Mouse (Mus musculus) c-Kit-negative CD71-positive TER-119-positive erythroid progenitor cells, embryonic 14.5 days (primary cell): ENCODE results near the gene Hexim1.

Experiments used
- DNase-seq: peaks from one replicate; pipeline ENCODE4 v3.0.0-alpha.2; 2013; ENCODE audit warnings: low read depth, low spot score

Hexim1 gene

DNA sequence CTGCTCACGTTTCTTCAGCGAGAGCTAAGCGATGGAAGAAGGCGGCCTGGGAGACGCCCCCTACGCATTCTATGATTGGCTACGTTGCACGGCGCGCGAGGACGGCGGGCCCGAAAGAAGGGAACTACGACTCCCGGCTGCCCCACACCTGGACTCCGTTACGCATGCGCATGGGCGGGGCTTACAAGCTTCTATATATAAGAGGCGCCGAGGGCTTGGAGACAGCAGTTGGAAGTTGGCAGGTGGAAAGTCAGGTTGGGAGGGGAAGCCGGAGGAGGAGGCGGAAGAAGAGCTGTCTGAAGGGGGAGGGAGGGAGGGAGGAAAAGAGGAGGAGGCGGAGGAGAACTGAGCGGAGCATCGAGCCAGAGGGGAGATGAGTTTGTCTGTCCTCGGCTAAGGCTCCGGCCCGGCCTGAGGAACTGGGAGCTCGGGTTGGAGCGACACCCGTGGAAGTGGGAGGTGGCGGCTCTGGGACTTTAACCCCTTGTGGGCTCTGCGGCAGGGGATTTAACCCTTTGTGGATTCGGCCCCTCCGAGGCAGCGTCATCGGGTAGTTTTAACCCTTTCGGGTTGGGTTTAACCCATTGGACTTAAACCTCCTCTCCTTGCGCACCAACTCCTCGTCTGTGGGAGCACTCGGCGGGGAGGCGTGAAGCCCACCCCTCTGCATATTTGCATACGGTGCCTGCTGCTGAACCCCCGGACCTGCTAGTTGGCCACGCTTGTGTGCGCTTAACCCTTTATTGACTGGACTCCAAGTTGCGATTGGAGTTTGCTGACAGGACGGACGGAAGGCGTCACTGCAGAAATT lies at the start of gene Hexim1:
Gene Hexim1 (plus strand): TSS at position 224 of the 811 bp plus-strand sequence.
- peak; percentile 100 for DNase-seq

DNA sequence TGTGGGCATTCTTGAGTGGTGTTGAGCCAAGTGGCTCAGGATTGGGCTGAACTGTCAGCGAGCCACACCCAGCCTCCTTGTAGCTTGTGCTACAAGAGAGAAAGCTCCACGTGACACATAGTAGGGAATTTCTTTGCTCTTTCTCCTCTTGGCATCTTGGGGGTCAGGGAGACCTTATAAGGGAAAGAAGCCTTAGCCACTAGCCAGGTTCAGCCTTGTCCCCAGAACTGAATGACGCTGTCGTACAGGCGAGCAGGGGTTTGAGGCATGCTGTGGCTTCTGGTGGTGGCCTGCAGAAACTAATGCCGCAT lies 49.0 kb upstream of the Hexim1 start:
- DNase-seq: no peak

DNA sequence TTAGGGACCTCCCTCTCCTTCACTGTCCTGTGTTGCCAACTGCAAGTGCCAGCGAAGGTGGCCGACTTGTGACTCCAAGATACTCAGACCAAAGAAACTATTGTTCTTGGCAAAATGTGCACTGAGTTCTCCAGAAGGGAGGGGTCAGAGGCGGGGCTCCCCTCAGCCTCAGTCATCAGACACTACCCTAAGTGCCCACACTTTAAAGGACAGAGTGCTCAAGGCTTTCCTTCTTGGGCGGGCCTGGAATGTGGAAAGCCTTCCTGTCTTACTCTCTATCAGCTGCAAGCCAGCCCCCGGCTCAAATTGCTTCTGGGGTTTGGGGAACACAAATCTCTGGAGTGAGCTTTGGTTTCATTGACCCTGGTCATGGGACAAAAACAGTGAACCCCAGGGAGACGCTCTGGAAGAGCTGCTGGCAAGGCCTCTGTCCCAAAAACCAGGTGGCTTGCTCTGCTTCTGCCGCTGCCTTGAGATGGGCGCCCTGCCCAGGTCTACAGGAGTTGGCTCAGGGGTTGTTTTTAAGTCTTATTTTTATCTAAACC lies 48.5 kb upstream of the Hexim1 start:
- DNase-seq: no peak

DNA sequence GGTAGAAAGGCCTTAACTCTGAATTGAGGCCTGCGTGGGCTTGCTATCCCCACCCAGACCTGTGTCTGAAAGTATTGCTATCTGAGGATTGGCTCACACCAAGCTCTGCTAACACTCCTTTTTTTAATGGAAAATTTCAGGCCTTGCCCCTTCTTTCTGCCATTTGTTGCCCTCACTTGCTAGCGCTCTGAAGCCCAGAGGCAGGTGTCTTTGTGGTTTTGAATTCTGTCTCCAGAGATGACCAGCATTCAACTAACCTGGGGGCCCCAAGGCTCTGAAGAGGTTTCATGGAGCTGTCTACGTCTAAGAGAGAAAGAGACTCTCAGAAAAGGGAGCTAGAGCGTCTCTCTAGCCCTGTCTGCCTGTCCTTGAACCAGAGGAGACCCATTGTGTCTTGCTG lies 47.8 kb upstream of the Hexim1 start:
- DNase-seq: no peak

DNA sequence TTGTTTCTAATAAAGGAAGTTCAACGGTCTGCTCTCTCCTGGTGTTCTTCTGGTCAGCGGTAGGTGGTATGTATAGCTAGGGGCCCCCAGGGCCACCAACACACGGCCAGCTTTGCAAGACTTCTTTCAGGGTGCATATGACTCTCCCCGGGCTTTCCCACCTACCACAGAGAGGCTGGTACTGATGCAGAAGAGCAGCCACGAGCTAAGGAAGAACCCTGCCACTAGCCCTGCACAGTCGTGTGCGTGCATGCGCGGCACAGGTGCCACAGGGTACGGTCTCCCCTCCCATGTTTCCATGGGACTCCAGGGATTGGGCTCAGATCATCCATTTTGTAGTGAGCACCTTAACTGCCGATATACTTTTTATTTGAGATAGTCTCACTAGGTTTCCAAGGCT lies 47.1 kb upstream of the Hexim1 start:
- DNase-seq: no peak

DNA sequence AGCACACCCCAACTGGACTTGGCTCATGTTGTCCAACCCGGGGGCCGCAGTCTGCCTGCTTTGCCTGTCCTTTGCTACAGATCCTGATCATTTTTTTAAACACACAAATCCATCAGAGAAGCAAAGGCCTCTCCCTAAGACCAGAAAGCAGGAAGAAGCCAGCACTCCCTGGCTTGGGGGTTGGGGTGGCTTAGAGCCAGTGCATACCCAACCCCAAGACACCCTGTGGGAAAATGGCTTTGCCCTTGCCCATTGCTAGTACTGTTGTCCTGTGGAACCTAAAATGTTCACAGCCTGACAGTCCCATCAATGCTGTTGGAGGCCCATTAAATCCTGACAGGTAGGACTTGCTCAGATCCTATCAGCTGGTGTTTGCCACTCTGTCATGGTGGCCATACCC lies 46.3 kb upstream of the Hexim1 start:
- DNase-seq: no peak

DNA sequence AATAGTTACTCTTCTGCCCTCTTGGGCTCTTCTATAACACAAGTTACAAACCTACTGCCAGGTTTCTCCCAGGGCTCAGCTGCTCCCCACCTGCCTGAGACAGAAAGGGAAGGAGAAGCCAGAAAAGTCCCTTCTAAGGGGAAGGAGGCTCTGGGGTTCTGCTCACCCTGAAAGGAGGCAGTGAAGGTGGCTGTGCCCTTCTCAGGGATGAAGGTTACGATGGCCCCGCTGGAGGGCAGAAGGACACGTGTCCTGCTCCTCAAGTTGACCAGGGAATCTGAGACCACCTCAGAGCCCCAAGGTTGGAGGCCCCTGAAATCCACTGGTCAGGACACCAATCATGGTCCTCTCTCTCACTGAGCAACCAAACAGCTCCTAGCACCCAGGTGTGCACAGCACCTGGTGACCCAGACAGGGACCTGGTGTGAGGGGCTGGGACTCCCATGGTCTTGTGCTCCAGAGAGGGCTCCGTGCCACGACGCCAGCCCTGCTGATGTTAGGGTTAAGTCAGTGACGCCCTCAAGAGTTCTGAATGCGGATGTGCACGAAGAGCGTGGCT lies 45.6 kb upstream of the Hexim1 start:
- DNase-seq: no peak

DNA sequence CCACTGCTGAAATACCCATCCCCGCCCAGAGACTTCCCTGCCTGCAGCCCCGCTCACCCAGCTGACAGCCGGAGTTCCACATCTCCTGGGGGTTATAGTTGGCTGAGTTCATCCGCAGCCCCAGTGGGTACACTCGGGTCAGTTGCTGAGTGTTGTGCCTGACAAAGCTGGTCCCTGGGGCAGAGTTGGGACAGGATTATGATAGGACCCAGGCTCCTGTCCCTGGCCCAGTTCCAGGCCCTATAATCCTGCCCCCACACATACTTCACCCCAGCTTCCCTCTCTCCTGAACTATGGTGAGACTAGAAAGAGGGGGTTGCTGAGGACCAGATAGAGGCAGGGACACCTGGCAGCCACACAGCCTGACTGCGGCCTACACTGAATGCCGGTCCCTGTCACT lies 42.4 kb upstream of the Hexim1 start:
- no peak for DNase-seq

DNA sequence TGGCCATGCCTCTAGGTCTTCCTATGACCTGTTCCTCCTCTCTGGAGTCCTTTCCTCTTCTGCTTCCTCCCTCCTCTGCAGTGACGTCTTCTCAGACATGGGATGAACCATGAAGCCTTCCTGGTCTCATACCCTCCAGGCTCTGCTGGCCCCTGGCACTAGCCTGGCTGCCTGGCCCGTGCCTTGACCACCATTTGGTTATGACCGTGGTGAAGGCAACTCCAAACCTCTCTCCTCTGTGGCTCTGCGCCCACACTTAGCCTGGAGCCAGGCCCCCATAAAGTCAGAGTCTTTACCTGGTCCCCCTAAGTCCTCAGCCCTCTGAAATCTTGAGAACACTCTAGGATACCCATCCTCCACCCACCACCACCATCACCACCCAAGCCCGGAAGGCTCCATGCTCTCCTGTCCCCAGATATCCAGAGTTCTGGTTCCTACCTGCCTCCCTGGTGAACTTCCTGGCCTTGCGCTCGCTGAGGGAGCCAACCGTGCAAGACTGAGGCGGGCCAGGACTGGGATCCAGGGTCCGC lies 41.8 kb upstream of the Hexim1 start:
- no peak for DNase-seq

DNA sequence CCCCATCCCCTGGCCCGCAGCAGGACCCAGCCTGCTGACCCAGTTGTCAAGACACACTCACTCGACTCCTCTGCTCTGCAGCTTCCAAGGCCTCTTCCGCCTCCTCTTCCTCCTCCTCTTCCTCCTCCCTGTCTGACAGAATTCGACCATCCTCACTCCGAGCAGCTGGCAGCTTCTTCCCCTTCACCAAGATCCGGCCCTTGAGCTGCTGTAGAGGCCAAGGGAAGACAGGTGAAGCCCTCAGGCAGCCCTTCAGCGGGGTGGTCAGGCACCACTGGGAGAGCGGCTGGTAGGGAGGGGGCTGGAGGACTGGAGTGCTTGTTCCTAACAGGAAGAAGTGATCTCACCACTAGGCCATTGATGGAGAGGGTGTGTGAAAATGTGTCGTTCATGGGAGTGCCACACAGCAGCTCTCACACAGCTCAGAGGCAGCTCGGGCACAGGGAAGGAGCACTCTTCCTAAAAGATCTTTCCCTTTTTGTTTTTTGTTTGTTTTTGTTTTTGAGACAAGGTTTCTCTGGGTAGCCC lies 41.2 kb upstream of the Hexim1 start:
- DNase-seq: no peak

DNA sequence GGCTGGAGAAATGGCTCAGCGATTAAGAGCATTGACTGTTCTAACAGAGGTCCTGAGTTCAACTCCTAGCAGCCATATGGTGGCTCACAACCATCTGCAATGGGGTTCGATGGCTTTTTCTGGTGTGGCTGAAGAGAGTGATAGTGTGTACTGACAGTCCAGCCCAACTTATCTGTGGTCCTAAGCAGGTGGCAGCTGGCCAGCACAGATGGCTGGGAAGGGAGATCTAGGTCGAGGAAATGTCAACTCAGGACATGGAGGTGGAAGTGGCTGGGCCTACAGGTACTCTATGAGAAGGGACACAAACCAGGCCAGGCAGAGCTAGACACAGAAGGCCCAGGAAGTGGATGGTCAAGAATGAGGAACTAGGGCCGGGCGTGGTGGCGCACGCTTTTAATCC lies 40.0 kb upstream of the Hexim1 start:
- DNase-seq: no peak

DNA sequence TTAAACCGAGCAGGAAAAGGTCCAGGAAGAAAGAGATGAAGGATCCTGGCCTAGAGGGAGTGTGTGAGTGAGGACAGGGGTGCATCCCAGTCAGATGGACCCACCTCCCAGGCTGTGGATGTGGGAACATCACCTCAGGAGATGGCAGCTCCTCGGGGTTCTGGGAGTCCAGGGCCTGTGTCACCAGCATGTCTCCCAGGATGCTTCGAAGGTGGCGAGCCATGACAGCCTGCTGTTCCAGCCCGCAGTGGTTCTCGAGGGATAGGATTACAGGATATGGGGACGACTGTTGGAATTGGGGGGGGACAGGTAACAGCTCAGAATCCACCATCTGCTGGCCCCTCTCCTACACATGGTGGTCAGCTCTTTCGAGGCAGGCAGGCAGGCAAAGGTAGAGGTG lies 39.5 kb upstream of the Hexim1 start:
- no peak for DNase-seq

DNA sequence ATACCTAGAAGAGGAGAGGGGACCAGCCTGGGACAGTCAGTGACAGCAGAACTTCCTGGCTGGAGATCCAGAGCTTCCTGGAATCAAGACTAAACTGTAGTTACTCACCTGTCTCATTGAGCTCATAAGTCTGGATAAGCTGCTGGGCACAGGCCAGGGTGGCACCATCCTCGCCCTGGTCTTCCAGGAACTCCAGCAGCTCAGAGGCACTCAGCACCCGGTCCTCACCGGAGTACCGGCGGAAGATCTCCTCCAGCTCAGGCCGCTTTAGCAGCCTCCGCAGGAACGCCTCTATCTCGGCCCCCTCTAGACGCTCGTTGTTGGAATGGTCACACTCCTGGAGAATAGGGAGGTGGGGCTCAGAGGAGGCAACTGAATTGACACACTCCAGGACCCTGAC lies 37.9 kb upstream of the Hexim1 start:
- DNase-seq: no peak

DNA sequence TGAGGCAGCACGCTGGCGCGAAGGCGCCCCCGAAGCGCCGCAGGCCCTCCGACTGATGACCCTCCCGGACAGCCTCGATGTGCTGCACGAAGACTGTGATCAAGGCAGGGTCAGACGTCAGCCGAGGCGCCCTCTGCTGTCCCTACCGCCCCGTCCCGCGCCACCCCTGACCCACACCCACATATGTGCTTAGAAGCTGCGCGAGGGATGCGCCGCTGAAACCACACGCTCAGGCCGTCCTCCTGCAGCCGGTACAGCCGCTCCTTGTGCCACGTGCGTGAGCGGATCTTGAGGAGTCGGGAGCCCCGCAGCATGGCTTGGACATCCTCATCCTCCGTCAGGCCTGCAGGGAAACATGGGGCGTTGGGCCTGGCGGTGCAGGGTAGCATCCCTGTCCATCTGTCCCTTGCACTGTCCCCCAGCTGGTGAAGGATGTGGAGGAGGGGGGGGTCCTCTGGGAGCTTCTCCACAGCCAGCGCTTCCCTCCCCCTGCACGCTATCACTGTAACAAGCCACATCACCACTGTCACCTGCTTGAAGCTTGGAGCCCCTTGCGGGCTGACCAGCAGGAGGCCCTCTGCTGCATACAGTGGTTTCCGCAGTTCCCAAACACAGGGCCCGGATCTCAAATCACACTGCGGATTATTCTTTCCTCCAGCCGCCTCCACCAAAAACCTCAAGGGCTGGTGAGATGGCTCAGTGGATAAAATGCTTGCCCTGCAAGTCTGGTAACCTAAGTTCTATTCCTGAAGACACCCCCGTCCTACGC lies 35.5 kb upstream of the Hexim1 start:
- no peak for DNase-seq

DNA sequence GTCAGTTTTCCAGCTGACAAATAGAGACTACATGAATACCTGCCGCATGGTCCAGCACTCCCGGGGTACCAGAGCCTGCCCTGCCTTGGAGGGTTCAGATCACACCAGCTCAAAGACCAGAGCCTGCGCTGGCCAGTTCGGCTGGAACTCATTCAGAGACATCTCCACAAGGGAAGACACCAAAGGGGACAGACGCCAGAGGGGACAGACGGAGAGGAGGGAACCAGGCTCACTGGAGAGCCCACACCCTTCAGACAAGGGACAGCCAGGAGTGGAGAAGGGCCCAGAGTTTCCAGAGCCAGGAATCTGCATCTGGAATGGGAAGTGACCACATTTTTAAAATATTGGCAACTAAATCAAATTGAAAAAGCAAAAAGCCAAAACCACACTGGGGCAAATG lies 34.4 kb upstream of the Hexim1 start:
- no peak for DNase-seq

DNA sequence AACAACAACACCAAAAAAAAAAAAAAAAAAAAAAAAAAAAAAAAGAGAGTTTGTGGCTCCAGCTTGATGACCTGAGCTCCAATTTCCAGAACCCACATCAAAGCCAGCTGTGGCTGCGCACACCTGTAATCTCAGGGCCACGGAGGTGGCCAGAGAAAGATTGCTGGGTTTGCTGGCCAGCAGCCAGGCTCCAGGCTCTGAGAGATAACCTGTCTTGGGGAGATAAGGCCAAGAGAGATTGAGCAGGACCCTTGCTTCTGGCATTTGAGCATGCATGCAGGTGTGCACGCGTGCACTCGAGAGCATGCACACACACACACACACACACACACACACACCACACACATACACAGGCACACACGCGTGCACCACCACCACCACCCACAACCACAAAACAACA lies 22.7 kb upstream of the Hexim1 start:
- DNase-seq: no peak

DNA sequence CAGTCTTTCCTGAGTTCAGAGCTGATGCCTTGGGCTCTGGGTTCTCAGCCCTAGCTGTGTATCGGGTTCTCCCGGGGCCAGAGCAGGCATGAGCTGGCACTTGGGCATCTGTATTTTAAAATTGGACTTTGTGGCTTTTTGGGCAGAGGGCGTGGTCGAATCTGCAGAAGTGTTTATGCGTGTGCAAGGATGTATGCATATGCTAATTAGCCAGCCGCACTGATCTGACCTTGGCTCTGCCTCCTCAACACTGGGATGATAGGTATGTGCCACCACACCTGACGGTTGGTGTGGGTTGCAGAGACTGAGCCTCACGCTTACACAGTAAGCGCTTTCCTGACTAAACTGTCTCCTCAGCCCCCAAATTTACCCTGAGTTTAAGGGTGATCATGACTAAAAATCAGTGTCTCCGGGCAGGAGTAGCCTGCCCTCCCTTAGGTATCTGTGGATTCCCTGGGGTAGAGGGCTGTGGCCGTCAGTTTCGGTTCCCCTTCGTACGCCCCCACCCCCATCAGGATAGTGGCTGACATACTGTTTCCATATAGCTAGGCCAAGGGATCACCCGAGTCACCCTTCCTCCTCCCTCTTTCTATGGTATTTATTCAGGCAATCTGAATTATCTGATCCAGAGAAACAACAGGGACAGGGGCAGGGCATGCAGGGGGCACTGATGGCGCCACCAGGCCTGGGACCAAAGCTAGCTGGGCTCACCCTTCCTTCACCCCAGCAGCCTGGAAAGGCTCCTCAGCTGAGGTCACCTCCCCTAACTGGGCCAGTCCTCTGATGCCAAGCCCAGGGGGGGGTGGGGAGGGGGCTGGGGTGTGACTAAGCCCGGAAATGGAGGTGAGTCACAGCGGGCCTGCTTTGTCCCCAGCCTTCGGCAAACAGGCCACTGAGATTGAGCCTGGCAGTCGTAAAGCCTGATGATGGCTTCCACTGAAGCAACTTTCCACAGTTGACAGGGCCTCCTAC lies 21.9 kb upstream of the Hexim1 start:
- DNase-seq: no peak

DNA sequence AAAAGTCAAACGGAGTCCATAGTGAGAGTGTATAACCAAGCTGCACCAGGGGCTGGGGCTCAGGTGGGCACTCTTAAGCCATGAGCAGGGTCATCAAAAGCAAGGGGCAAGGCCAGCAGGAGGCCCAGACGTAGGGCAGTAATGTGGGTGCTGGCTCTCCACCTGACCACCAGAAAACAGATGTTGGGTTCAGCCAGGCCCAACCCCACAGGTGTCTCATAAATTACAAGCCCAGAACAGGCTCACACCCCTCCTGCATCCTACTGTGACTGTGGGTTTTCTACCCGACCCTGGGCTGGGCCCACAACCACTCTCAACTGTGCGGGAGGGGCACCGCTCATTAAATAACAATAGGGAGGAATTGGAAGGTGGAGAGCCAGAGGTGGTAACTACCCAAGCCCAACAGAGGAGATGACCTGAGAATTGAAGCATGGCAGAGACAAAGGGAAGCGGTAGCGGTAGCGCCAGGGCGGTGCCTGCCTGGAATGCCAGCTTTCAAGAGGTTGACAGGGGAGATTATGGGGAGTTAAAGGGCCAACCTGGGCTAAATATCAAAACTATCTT lies 20.8 kb upstream of the Hexim1 start:
- DNase-seq: no peak

DNA sequence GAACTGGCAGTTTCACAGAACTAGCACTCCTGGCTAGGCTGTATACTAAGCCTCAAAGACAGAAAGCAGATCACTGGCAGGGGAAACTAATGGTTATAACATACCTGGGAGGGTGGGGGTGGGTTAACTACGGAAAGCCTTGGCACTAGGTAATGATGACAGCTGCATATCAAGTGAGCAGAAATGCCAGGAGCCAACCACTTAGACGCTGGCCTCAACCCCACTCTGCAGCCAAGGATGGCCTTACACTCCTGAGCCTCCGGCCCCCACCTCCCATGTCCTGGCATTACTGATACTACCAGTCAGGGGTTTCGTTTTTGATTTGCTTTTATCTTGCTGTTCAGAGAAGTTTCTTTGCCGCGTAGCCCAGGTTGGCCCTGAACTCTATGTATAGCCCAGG lies 20.2 kb upstream of the Hexim1 start:
- no peak for DNase-seq

DNA sequence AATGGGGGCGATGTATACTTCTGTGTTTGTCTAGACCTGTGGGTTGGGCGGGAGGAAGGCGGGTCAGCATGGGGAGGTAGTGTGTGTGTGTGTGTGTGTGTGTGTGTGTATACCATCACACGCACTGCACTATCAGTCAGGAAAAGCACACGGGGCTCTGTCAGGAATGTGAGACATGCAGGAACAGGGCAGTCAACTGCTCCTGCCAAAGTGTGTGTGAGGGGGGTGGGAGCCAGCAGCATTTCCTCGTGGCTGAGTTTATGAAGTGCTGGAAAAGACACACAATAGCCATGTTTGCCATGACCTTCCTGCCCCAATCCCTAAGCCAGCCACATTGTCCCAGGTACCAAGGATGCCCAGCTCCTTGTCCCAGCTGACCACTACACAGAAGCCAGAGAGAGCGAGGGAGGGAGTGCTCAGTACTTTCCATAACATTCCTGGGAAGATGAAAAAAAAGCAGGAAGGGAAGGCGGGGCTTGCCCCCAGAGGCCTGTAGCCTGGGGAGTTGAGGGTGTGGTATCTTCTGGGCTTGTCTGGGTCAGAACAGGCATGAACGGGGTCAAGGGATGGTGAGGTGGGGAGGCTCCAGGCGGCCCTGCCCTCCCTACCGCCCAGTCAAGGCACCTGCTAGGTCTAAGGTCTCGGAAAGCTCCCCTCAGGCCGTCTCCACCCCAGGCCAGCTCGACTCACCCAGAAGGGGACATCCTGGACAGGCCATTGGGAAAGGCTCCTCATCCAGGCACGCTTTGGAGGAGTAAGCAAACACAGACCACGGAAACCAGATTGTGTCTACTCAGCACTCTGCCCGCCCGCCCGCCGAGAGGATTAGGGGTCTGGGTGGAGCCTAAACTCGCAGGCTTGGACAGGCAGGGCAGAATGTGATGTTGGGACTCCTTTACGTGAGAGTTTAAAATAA lies 18.8 kb upstream of the Hexim1 start:
- no peak for DNase-seq
